Mouse (Mus musculus): ENCODE measurements around the gene Asb7.

The Asb7 gene

GRCm38 (mm10) chr7:66689294-66689619, at the start of gene Asb7:
Gene Asb7, minus strand, starts transcription at chr7:66689596.
- DNase-seq, result no peak

GRCm38 (mm10) chr7:66737418-66737817, 48.0 kb upstream of the Asb7 start:
- no peak for DNase-seq

- DNase-seq, result peak; percentile 5
Measured at GRCm38 (mm10) chr7:66734993-66735392, 45.6 kb upstream of the Asb7 start.

- DNase-seq, result no peak
Measured at GRCm38 (mm10) chr7:66734466-66734865, 45.1 kb upstream of the Asb7 start.

GRCm38 (mm10) chr7:66733882-66734281, 44.5 kb upstream of the Asb7 start:
- DNase-seq, result no peak

GRCm38 (mm10) chr7:66733431-66733830, 44.0 kb upstream of the Asb7 start:
- DNase-seq, result no peak

GRCm38 (mm10) chr7:66729232-66729631, 39.8 kb upstream of the Asb7 start:
- DNase-seq, result no peak

GRCm38 (mm10) chr7:66728072-66728471, 38.7 kb upstream of the Asb7 start:
- DNase-seq, result no peak

- DNase-seq, result no peak
Measured at GRCm38 (mm10) chr7:66724954-66725353, 35.6 kb upstream of the Asb7 start.

GRCm38 (mm10) chr7:66724514-66724913, 35.1 kb upstream of the Asb7 start:
- no peak for DNase-seq

GRCm38 (mm10) chr7:66711166-66711565, 21.8 kb upstream of the Asb7 start:
- no peak for DNase-seq

GRCm38 (mm10) chr7:66704631-66705030, 15.2 kb upstream of the Asb7 start:
- DNase-seq, result peak; percentile 4

- no peak for DNase-seq
Measured at GRCm38 (mm10) chr7:66702721-66703120, 13.3 kb upstream of the Asb7 start.

- no peak for DNase-seq
Measured at GRCm38 (mm10) chr7:66694467-66694866, 5.1 kb upstream of the Asb7 start.

GRCm38 (mm10) chr7:66689620-66690360, 394 bp upstream of the Asb7 start, which contains the start of gene Lins1:
Gene Lins1, plus strand, starts transcription at chr7:66689889.
- DNase-seq, result peak; percentile 96

- no peak for DNase-seq
Measured at GRCm38 (mm10) chr7:66688721-66689120, 675 bp downstream of the Asb7 start.

GRCm38 (mm10) chr7:66682119-66682863, 7.1 kb downstream of the Asb7 start:
- DNase-seq, result no peak

GRCm38 (mm10) chr7:66675800-66676199, 13.6 kb downstream of the Asb7 start:
- DNase-seq, result no peak

- DNase-seq, result no peak
Measured at GRCm38 (mm10) chr7:66667064-66667463, 22.3 kb downstream of the Asb7 start.

- DNase-seq, result no peak
Measured at GRCm38 (mm10) chr7:66663548-66663947, 25.8 kb downstream of the Asb7 start.

GRCm38 (mm10) chr7:66661572-66661971, 27.8 kb downstream of the Asb7 start:
- DNase-seq, result peak; percentile 86

- no peak for DNase-seq
Measured at GRCm38 (mm10) chr7:66660972-66661371, 28.4 kb downstream of the Asb7 start.

GRCm38 (mm10) chr7:66660291-66660690, 29.1 kb downstream of the Asb7 start:
- no peak for DNase-seq

- DNase-seq, result no peak
Measured at GRCm38 (mm10) chr7:66655471-66655870, 33.9 kb downstream of the Asb7 start.
